Mouse (Mus musculus): ENCODE measurements around the gene Lrrc27. TPM values are rescaled to one million over a fixed set of nuclear protein-coding genes. Genes with fewer than 3 reads are reported as not detected.

Gene Lrrc27
- polyA plus RNA-seq, 1 experiment, result 6.4 TPM

- TF ChIP-seq CTCF (IDR thresholded peaks at IDR 0.05; ENCODE audit: low read depth, low read length), result no peak
- no peak for TF ChIP-seq EP300 (IDR thresholded peaks at IDR 0.05; ENCODE audit: insufficient read depth, low read depth, low read length)
- Histone ChIP-seq H3K4me1 (ENCODE audit: control insufficient read depth, insufficient read depth, low read length) (peaks cover 4% of the 10 kb centered on the region), H3K27me3 (ENCODE audit: control insufficient read depth, insufficient read depth, low read length, poor library complexity, severe bottlenecking) (no peaks in the 10 kb centered on the region), H3K27ac (ENCODE audit: insufficient read depth, low read length) (peak overlapping the region; percentile 28; the same call in 1 of the 2 replicates), H3K9ac (ENCODE audit: low read depth, poor library complexity, severe bottlenecking) (no peak overlapping the region), H3K4me3 (ENCODE audit: low read depth, low read length) (no peak overlapping the region), H3K36me3 (ENCODE audit: control insufficient read depth, insufficient read depth, low read length, poor library complexity, severe bottlenecking) (no peaks in the 10 kb centered on the region), H3K9me3 (replicated peaks; ENCODE audit: control insufficient read depth, insufficient read depth, low read length, poor library complexity, severe bottlenecking) (no peaks in the 10 kb centered on the region)
Observed at GRCm38 (mm10) chr7:139282037-139282436, 69.2 kb downstream of the Lrrc27 start.

GRCm38 (mm10) chr7:139285295-139285943 lies 72.6 kb downstream of the Lrrc27 start:
- Histone ChIP-seq H3K9me3 (replicated peaks; ENCODE audit: control insufficient read depth, insufficient read depth, low read length, poor library complexity, severe bottlenecking) (no peaks in the 10 kb centered on the region), H3K27me3 (ENCODE audit: control insufficient read depth, insufficient read depth, low read length, poor library complexity, severe bottlenecking) (no peaks in the 10 kb centered on the region), H3K4me1 (ENCODE audit: control insufficient read depth, insufficient read depth, low read length) (peaks cover 4% of the 10 kb centered on the region), H3K27ac (ENCODE audit: insufficient read depth, low read length) (no peak overlapping the region), H3K4me3 (ENCODE audit: low read depth, low read length) (no peak overlapping the region), H3K36me3 (ENCODE audit: control insufficient read depth, insufficient read depth, low read length, poor library complexity, severe bottlenecking) (no peaks in the 10 kb centered on the region), H3K9ac (ENCODE audit: low read depth, poor library complexity, severe bottlenecking) (no peak overlapping the region)
- TF ChIP-seq CTCF (IDR thresholded peaks at IDR 0.05; ENCODE audit: low read depth, low read length), result no peak
- TF ChIP-seq POLR2A (IDR thresholded peaks at IDR 0.05; ENCODE audit: insufficient read depth, low read length), result no peak
- TF ChIP-seq EP300 (IDR thresholded peaks at IDR 0.05; ENCODE audit: insufficient read depth, low read depth, low read length), result no peak

- TF ChIP-seq POLR2A (IDR thresholded peaks at IDR 0.05; ENCODE audit: insufficient read depth, low read length) (no peak), CTCF (IDR thresholded peaks at IDR 0.05; ENCODE audit: low read depth, low read length) (no peak), EP300 (IDR thresholded peaks at IDR 0.05; ENCODE audit: insufficient read depth, low read depth, low read length) (no peak)
- no peaks in the 10 kb centered on the region for H3K4me1 ChIP-seq (ENCODE audit: control insufficient read depth, insufficient read depth, low read length)
- no peak overlapping the region for H3K9ac ChIP-seq (ENCODE audit: low read depth, poor library complexity, severe bottlenecking)
- H3K27me3 ChIP-seq (ENCODE audit: control insufficient read depth, insufficient read depth, low read length, poor library complexity, severe bottlenecking), result no peaks in the 10 kb centered on the region
- H3K36me3 ChIP-seq (ENCODE audit: control insufficient read depth, insufficient read depth, low read length, poor library complexity, severe bottlenecking), result no peaks in the 10 kb centered on the region
- H3K27ac ChIP-seq (ENCODE audit: insufficient read depth, low read length), result no peak overlapping the region
- no peak overlapping the region for H3K4me3 ChIP-seq (ENCODE audit: low read depth, low read length)
- H3K9me3 ChIP-seq (replicated peaks; ENCODE audit: control insufficient read depth, insufficient read depth, low read length, poor library complexity, severe bottlenecking), result no peaks in the 10 kb centered on the region
Observed at GRCm38 (mm10) chr7:139288540-139288939, 75.8 kb downstream of the Lrrc27 start.

Other genes starting within 250 kb of the Lrrc27 start
- 1.9 and 2.1 TPM in 2 replicates for gene Dpysl4, start 127.0 kb upstream of the Lrrc27 start, polyA plus RNA-seq (2011; ENCODE audit: insufficient read depth, insufficient read length, low read depth, missing spikeins)
- gene Stk32c, start 319 bp downstream of the Lrrc27 start, polyA plus RNA-seq (2011; ENCODE audit: insufficient read depth, insufficient read length, low read depth, missing spikeins), result 0.42 and 0.70 TPM in 2 replicates
- gene Pwwp2b, start 35.5 kb downstream of the Lrrc27 start, polyA plus RNA-seq (2011; ENCODE audit: insufficient read depth, insufficient read length, low read depth, missing spikeins), result 7.5 and 8.3 TPM in 2 replicates
- 37.6 and 43.9 TPM in 2 replicates for gene Inpp5a, start 176.1 kb downstream of the Lrrc27 start, polyA plus RNA-seq (2011; ENCODE audit: insufficient read depth, insufficient read length, low read depth, missing spikeins)